Mouse (Mus musculus): ENCODE results near the gene Mrpl39.

The Mrpl39 gene

DNA sequence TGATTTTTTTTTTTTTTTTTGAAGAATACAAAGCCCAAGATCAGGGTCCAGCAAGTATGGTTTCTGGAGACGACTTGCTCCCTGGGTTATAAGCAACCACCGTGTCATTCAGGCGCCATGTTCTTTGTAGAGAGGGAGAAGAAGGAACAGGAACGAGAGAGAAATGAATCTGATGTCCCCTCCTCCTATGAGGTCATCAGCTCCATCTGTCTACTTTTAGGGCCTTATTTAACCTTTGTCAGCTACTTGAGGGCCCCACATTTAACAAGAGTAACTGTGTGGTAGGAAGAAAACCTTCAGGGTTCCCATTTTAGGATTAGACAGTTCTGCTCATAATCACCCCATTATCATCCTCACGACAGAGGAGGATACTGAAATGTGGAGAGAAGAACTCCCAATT, 34.5 kb downstream of the Mrpl39 start:
- DNase-seq (ENCODE audit: low read depth in 2 of 2, low spot score in 2 of 2), result no peak

DNA sequence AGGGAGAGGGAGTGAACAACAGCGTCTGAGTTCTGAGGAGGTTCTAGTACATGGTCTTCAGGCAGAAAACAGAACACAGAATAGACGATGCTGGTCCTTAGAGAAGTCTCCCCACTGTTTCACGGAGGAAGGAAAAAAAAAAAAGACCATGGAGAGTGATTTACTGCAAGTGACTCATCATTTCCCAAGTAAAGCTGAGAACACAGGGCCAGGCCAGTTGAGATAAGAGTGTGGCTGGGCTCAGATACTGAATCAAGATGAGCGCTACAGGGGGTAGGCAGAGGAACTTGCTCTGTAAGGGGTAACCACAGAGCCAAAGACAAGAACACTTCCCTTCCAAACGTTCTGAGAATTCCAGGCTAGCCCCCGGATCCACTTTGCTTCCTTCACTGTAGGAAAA, 36.8 kb downstream of the Mrpl39 start:
- no peak for DNase-seq (ENCODE audit: low read depth in 2 of 2, low spot score in 2 of 2)

DNA sequence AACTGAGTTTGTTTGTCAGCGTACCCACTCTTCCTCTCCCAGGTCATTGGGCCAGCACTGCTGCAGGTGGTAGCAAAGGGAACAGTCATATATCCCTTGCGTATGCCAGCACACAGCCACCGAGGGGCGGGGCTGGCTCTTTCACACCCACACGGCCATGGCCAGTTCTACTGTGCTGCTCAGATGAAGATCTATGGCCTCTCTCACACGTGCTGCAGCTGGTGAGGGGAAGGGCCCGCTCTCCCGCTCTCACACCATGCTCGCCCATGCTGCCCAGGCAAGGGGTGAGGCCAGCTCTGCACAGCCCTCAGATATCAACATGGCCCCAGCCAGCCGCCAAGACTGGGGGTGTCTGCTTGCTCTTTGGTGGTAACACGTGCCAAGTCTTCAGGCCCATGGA, 39.4 kb downstream of the Mrpl39 start:
- DNase-seq (ENCODE audit: low read depth in 2 of 2, low spot score in 2 of 2), result no peak

DNA sequence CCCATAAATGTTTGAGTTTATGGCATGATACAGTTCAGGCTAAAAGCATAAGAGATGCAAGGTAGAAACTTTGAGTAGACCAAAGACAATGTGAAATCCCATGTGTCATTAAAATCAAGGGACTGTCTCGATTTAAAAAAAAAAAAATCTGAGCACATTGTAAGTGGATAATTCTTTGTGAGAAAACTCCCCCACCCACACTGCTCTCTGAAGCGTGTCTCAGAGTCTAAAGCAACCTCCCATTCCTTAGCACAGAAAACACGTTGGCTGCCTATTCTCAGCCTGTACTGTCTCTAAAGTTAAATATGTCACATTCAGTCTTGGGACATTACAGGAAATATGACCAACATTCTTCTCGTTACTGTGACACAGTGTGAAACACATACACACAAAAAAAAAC, 53.6 kb downstream of the Mrpl39 start:
- DNase-seq (ENCODE audit: low read depth in 2 of 2, low spot score in 2 of 2), result no peak

DNA sequence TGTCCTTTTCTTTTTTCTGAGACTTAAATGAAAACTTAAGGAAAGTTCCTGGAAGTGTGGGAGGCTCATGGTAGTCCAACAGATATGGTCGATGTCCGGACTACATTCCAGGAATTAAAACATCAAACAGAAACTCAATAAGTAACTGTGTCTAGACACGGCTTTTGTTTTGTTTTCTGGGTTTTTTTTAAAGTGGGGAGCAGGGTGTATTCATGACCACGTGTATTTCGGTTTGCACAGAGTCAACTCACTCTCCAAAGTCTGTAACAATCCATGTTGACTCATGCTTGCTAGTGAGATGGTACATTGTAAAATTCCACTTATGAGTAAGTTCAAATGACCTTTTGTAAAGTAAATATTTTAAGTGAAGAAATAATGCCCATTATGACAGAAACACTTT, 54.8 kb downstream of the Mrpl39 start:
- DNase-seq (ENCODE audit: low read depth in 2 of 2, low spot score in 2 of 2), result no peak

DNA sequence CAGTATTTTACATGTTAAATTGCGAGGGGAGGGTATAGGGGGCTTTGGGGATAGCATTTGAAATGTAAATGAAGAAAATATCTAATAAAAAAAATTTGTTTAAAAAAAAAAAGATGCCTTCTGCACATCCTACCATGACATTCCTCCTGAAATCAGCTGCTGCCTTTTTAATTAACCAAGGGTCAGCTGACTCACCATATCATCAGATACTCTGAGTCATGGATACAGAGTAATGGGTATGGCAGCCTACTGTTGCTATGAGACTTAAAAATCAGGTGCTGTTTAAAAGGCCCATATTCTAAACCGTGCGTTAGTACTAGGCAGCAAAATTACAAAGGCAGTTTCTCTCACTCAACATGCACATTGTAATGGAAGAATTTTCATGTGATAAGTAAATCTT, 58.2 kb downstream of the Mrpl39 start:
- DNase-seq (ENCODE audit: low read depth in 2 of 2, low spot score in 2 of 2), result no peak
